Mouse (Mus musculus): ENCODE measurements around the gene Gm4553. TPM values are rescaled to one million over a fixed set of nuclear protein-coding genes. Genes with fewer than 3 reads are reported as not detected.
"Not testable (repeated sequence)": the region's sequence is repeated elsewhere in the genome, so short reads cannot be mapped to it uniquely, and the experiment has no call there.

Gm4553 gene
- total RNA-seq, 2 experiments from 2014 or later = not detected

- DNase-seq (ENCODE audit: low spot score in 2 of 2); intact Hi-C loops (cut with DNase I): not testable (repeated sequence)
Measured at GRCm38 (mm10) chr7:142143506-142144010, 22.0 kb downstream of the Gm4553 start.

- no peak for DNase-seq (ENCODE audit: low spot score in 2 of 2)
- intact Hi-C loops (cut with DNase I) = no loop called here
Measured at GRCm38 (mm10) chr7:142140696-142141095, 24.8 kb downstream of the Gm4553 start.

- intact Hi-C loops (cut with DNase I); DNase-seq (ENCODE audit: low spot score in 2 of 2): not testable (repeated sequence)
Measured at GRCm38 (mm10) chr7:142135934-142136333, 29.6 kb downstream of the Gm4553 start, which contains the start of gene Gm39115. Gene Gm39115 (minus strand): TSS chr7:142136034.

- intact Hi-C loops (cut with DNase I) = no loop called here
- DNase-seq (ENCODE audit: low spot score in 2 of 2) = peak in 1 of 2 experiments; percentile 11
Measured at GRCm38 (mm10) chr7:142134206-142134995, 31.1 kb downstream of the Gm4553 start.

GRCm38 (mm10) chr7:142128843-142129242 lies 36.7 kb downstream of the Gm4553 start:
- DNase-seq (ENCODE audit: low spot score in 2 of 2) = no peak
- intact Hi-C loops (cut with DNase I) = no loop called here

GRCm38 (mm10) chr7:142120629-142121028 lies 44.9 kb downstream of the Gm4553 start, which contains the start of gene Gm45618:
Gene Gm45618 (minus strand): TSS chr7:142120729.
- DNase-seq (ENCODE audit: low spot score in 2 of 2); intact Hi-C loops (cut with DNase I): not testable (repeated sequence)

- no peak for DNase-seq (ENCODE audit: low spot score in 2 of 2)
- intact Hi-C loops (cut with DNase I) = no loop called here
Measured at GRCm38 (mm10) chr7:142119632-142120031, 45.9 kb downstream of the Gm4553 start.

Other genes starting within 250 kb of the Gm4553 start
- gene Tollip, start 247.2 kb downstream of the Gm4553 start, total RNA-seq (2021) = 100 to 1,000 TPM; 131 to 140 TPM
- 100 to 1,000 TPM; 229 to 232 TPM for gene Brsk2, start 216.0 kb downstream of the Gm4553 start, total RNA-seq (2021)
- 10 to 100 TPM; 34.6 to 37.5 TPM for gene Mob2, start 104.7 kb downstream of the Gm4553 start, total RNA-seq (2021)
- 100 to 1,000 TPM; 151 to 163 TPM for gene Dusp8, start 69.9 kb downstream of the Gm4553 start, total RNA-seq (2021)
- not detected for gene Gm45618, start 45.0 kb downstream of the Gm4553 start, total RNA-seq (2021)
- not detected for gene Gm39115, start 29.7 kb downstream of the Gm4553 start, total RNA-seq (2021)
- gene Gm45337, start 21.1 kb downstream of the Gm4553 start, total RNA-seq (2021) = not detected
- not detected for gene Gm29735, start 8.6 kb downstream of the Gm4553 start, total RNA-seq (2021)
- not detected for gene Krtap5-2, start 10.3 kb upstream of the Gm4553 start, total RNA-seq (2021)
- not detected for gene Gm10153, start 24.6 kb upstream of the Gm4553 start, total RNA-seq (2021)
- gene Krtap5-3, start 35.6 kb upstream of the Gm4553 start, total RNA-seq (2021) = not detected
- gene Gm7579, start 46.1 kb upstream of the Gm4553 start, total RNA-seq (2021) = not detected
- not detected for gene Krtap5-5, start 64.2 kb upstream of the Gm4553 start, total RNA-seq (2021)
- gene Gm40460, start 75.3 kb upstream of the Gm4553 start, total RNA-seq (2021) = not detected
- not detected for gene Gm2431, start 92.6 kb upstream of the Gm4553 start, total RNA-seq (2021)
- not detected for gene Gm4559, start 108.6 kb upstream of the Gm4553 start, total RNA-seq (2021)
- not detected for gene Krtap5-1, start 131.4 kb upstream of the Gm4553 start, total RNA-seq (2021)
- not detected for gene Krtap5-4, start 137.8 kb upstream of the Gm4553 start, total RNA-seq (2021)
- gene Ifitm10, start 208.0 kb upstream of the Gm4553 start, total RNA-seq (2021) = 10 to 100 TPM; 30.8 to 33.4 TPM
- 1 to 10 TPM in 1 of 2 experiments, not detected in 1; 4.6 TPM for gene Gm49369, start 216.9 kb upstream of the Gm4553 start, total RNA-seq (2021)
- gene Ctsd, start 222.3 kb upstream of the Gm4553 start, total RNA-seq (2021) = 100 to 1,000 TPM; 297 to 348 TPM